Mouse (Mus musculus) olfactory bulb, adult 2 months (tissue): ENCODE measurements around the gene Gm43517. TPM values are rescaled to one million over a fixed set of nuclear protein-coding genes. Genes with fewer than 3 reads are reported as not detected.

Experiments used
- H3K27ac ChIP-seq: fragments of 200-500 bp; 2 replicates; pipeline ENCODE4 v1.5.1; 2012; ENCODE audit warnings: low read depth, low read length; ENCODE audit not compliant: insufficient read depth
- H3K4me1 ChIP-seq: fragments of 200-500 bp; 2 replicates; pipeline ENCODE4 v1.6.1; 2012; ENCODE audit warnings: low read length; ENCODE audit not compliant: control insufficient read depth, insufficient read depth
- H3K4me3 ChIP-seq: fragments of 200-500 bp; 2 replicates; pipeline ENCODE4 v1.5.1; 2012; ENCODE audit warnings: mild to moderate bottlenecking, low read depth, low read length, moderate library complexity; ENCODE audit not compliant: insufficient read depth
- CTCF ChIP-seq: fragments of 200-500 bp; IDR thresholded peaks from 2 replicates; pipeline ENCODE4 v1.5.1; 2012; ENCODE audit warnings: low read depth, mild to moderate bottlenecking, low read length, moderate library complexity; ENCODE audit not compliant: insufficient read depth
- POLR2A ChIP-seq: fragments of 200-500 bp; IDR thresholded peaks from 2 replicates; pipeline ENCODE4 v1.6.1; 2012; ENCODE audit warnings: mild to moderate bottlenecking, low read depth, low read length, moderate library complexity; ENCODE audit not compliant: insufficient read depth
- WGBS: fragments of 180-500 bp; shearing (Covaris S2); methylation state at CpG from one replicate; pipeline ENCODE4 v1.1.7; 2018; 5-methylcytosine and 5-hydroxymethylcytosine counted together
- polyA plus RNA-seq: library from polyadenylated mRNA; stranded (reverse); fragments of >200 nt; gene quantifications from 2 replicates; pipeline ENCODE4 v1.2.4, GENCODE M21; 2012; ENCODE audit warnings: low replicate concordance; ENCODE audit not compliant: missing spikeins, insufficient read depth, insufficient read length

The Gm43517 gene
- polyA plus RNA-seq, 1 experiment, result not detected

DNA sequence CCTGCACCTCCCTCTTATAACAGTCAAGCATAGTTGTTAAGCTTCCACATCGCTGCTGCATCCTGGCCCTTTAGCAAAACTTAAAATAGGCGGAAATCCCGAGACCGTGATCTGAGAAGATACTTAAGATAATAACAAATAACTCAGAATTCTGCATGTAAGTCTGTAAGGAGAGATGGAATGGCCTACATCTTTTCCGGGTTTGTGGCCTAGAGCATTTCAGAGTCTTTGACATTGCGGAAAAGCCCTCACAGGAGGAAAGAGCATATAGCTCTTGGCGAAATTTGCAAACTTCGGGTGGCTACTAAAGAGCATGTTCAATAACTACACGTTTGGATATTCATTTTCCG lies 7.0 kb downstream of the Gm43517 start:
- peak overlapping the region; percentile 95 for H3K27ac ChIP-seq
- peak overlapping the region; percentile 66 for H3K4me3 ChIP-seq
- no peak for TF ChIP-seq CTCF
- no peak for TF ChIP-seq POLR2A
- WGBS, result 10% methylated on average over 10 of the region's 10 CpGs
- H3K4me1 ChIP-seq, result no peaks in the 10 kb centered on the region

DNA sequence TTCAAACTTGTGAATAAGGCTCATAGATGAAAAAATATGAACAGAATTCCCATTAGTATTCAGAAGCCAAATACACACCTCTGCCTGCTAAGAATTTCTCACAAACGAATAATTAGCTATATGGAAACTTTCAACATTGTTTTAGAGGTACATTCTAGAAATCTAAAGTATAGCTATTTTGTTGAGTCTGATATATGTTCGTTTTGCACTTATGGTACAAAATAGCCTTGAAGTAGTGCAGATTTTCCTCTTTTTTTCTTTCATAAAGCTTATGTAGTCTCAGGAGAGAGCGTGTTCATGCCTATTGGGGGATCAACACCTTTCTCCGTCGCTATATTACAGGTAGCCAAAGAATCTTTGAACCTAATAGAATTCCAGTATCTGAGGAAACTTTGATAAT lies 7.9 kb downstream of the Gm43517 start:
- 20% methylated on average over 5 of the region's 5 CpGs for WGBS
- Histone ChIP-seq H3K4me1 (no peaks in the 10 kb centered on the region), H3K4me3 (no peak overlapping the region), H3K27ac (no peak overlapping the region)
- TF ChIP-seq CTCF, result no peak

DNA sequence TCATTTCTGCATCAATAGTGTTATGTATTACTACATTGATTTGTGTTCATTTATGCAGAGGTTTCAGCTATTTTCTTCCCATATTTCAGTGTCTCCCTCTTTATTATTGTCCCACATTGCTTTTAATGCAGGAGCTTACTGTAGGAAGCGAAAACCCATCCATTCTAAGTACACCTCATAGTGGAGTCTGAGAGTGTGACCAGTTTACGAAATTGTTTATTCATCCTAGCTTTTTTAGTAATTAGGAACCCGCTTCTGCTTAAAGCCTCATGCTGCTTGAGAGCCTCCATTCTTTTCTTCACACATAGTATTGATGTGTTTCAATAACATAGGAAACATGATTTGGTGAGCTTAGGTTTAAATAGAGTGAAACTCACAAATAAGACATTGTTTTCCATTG lies 8.7 kb downstream of the Gm43517 start:
- 31% methylated on average over 3 of the region's 3 CpGs for WGBS
- H3K4me1 ChIP-seq, result no peaks in the 10 kb centered on the region
- TF ChIP-seq POLR2A (no peak), CTCF (no peak)
- H3K27ac ChIP-seq, result no peak overlapping the region
- no peak overlapping the region for H3K4me3 ChIP-seq

DNA sequence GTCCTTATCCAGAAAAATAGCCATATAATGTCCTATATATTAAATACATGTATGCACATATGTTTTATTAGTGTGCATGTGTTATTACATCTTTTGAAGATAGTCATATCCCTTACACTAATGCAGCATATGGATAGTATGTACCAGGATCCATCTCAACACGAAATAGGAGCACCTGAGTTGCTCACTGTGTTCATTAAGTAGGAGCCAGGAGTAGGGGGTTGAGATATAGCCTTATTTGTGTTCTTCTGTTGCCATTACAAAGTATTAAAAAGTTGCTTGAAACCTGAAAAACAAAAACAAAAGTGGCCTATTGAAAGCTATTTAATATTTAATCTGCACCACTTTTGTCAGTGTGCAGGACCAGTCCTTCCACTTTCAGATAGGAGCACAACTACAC lies 9.2 kb downstream of the Gm43517 start:
- TF ChIP-seq POLR2A (no peak), CTCF (no peak)
- Histone ChIP-seq H3K4me3 (no peak overlapping the region), H3K4me1 (no peaks in the 10 kb centered on the region), H3K27ac (no peak overlapping the region)
- WGBS, result 38% methylated on average over 1 of the region's 1 CpGs

DNA sequence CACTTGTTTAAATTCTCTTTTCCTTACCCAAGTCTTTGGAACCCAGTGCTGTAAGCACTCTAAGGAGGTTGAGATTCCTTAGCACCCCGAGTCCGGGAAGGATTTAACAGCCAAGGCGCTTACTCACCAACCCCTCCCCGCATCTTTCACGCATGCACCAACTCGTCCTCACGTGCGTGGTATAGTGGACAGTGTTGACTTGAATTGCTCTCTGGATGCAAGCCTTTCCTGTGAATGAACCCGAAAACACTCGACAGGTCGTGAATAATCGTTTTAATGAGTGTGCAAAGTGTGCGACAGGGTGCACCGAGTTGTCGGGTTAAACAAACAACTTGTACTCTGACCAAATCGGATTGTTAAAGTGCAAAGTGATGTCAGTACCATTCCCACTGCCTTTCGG lies 9.9 kb downstream of the Gm43517 start:
- H3K4me3 ChIP-seq, result peak overlapping the region; percentile 38
- H3K4me1 ChIP-seq, result no peaks in the 10 kb centered on the region
- no peak for TF ChIP-seq POLR2A
- no peak for TF ChIP-seq CTCF
- H3K27ac ChIP-seq, result peak overlapping the region; percentile 66
- WGBS, result 24% methylated on average over 17 of the region's 17 CpGs

DNA sequence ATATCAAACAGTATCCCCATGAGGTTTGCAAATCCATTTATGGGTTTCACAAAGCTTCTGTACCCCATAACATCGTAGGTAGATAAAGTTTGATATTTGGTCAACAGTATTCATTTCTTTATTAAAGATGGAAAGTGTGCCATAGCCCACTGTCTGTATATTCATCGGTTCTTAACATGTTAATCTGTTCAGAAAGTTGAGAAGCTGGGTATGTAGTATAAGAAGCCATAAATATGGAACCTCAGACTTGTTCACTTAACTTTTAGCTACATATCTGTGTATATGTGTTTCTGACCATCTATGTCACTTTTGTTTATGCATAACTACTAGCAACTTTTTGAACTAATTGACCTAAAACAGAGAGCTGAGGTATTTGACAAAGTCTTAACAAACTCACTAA lies 11.0 kb downstream of the Gm43517 start:
- 35% methylated on average over 2 of the region's 2 CpGs for WGBS
- H3K4me3 ChIP-seq, result no peak overlapping the region
- H3K27ac ChIP-seq, result no peak overlapping the region
- H3K4me1 ChIP-seq, result no peaks in the 10 kb centered on the region
- no peak for TF ChIP-seq POLR2A

DNA sequence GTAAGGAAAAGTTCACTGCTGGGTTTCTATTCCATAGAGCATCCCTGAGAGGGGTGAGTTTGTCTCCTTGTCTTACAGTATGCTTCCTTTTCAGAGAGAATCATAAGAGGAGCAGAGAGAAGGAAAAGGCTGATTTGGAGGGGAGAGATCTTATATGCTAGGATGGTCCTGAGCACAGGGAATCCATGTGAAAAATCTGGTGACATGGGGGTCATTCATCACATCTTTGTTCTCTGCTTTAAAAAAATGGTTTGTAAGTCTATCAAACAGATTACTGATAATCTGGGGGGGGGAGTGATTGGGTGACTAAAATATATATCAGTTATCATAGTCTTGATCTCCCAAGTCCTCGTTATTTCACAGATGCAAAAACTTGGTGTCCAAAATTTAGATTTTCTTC lies 11.8 kb downstream of the Gm43517 start:
- 45% methylated on average over 1 of the region's 1 CpGs for WGBS
- Histone ChIP-seq H3K4me3 (no peak overlapping the region), H3K27ac (no peak overlapping the region), H3K4me1 (no peaks in the 10 kb centered on the region)
- TF ChIP-seq POLR2A (no peak), CTCF (no peak)

DNA sequence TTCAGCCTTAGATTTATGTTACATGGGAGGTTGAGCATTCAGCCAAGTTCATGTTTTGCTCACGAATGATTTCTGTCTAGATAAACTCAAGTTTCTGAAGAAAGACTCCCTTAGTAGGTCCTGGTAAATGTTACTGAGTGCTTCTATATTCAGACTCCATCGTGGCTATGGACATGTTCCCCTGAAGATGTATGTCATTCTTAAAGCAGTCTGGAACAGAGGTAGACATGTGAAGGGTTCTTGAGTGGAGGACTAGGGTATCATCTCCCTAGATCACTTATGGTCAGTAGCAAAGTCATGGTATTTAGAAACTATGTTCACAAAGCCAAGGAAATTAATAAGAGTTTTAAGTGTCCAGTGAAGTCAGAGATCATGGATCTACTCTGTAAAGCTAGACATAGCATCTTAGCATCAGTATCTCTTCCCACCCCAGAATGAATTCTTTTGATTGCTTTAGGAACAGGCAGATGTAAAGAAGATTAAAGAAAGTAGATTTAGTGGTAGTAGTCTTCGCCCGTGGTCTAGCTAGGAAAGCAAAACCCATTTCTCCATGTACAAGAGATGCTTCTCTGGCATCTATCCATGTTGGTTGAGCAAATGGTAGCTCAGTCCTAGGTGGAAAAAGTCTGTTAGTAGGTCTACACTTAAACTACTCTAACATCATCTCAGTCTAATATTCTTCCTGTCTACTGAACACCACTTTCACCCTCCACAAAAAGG lies 12.6 kb downstream of the Gm43517 start:
- Histone ChIP-seq H3K4me1 (no peaks in the 10 kb centered on the region), H3K4me3 (no peak overlapping the region), H3K27ac (no peak overlapping the region)
- TF ChIP-seq CTCF, result no peak
- no peak for TF ChIP-seq POLR2A
- 52% methylated on average over 4 of the region's 4 CpGs for WGBS

DNA sequence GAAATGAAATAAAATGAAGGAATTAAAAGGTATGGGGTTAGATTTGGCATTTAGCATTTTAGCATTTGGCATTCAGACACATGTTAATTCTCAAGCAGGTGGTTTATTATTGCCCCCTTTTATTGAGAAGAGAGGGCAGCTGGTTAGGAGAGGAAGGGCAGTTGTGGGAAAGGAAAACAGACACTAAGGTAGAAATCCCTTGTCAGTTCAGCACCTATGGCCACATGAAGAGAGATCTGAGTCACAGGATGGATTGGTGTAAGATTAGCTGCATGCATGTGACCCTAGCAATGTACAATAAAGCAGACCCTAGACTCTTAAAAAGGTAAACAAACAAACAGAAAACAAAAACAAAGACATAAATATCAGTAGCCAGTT lies 13.2 kb downstream of the Gm43517 start:
- no peaks in the 10 kb centered on the region for H3K4me1 ChIP-seq
- TF ChIP-seq CTCF, result no peak
- no peak for TF ChIP-seq POLR2A
- H3K4me3 ChIP-seq, result no peak overlapping the region
- H3K27ac ChIP-seq, result no peak overlapping the region

DNA sequence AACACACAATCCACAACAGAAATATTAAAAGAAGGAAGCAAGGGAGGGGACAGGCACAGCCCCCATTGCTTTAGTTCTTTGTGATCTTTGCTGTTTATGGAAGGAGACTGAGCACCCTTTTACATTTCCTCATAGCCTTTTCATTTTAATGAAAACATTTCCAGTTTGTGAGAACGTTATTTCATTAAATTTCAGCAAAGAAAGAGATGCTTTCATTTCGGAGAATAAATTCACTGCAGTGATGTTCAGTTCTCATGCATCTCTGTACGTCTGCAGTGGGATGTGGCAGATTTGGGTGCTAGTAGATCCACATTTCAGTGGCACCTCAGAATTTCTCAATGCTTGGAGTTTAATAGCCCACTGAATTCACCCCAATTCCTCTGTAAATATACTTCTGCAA lies 13.7 kb downstream of the Gm43517 start:
- 31% methylated on average over 3 of the region's 3 CpGs for WGBS

More for the DNA sequence above, 13.7 kb downstream of the Gm43517 start:
- H3K4me3 ChIP-seq, result no peak overlapping the region
- no peak overlapping the region for H3K27ac ChIP-seq
- no peaks in the 10 kb centered on the region for H3K4me1 ChIP-seq
- TF ChIP-seq CTCF (no peak), POLR2A (no peak)
